Mouse (Mus musculus) midbrain, embryonic 14.5 days (tissue): ENCODE data around the gene Peg12. TPM values are rescaled to one million over a fixed set of nuclear protein-coding genes. Genes with fewer than 3 reads are reported as not detected.
A peak's percentile ranks its signal among the peaks of the same experiment; 100 is the strongest.

ENCODE experiments used
- ATAC-seq: fragments of 200-750 bp; cut with Nextera tagmentation; 2 replicates; pipeline ENCODE4 v1.8.0; 2017; ENCODE audit warnings: moderate number of reproducible peaks, moderate library complexity; ENCODE audit not compliant: low FRiP score, low TSS enrichment
- DNase-seq: peaks from one replicate; pipeline ENCODE4 v3.0.0-alpha.2; 2015
- H3K27ac ChIP-seq: fragments of 300-500 bp; sonication (generic); replicated peaks from 2 replicates; pipeline ENCODE4 v1.5.1; 2014; ENCODE audit warnings: mild to moderate bottlenecking, low read depth, low read length, moderate library complexity
- H3K27me3 ChIP-seq: fragments of 300-500 bp; sonication (generic); 2 replicates; pipeline ENCODE4 v1.6.1; 2014; ENCODE audit warnings: low read length, control low read depth, mixed read lengths; ENCODE audit not compliant: control insufficient read depth, insufficient read depth
- H3K36me3 ChIP-seq: fragments of 300-500 bp; sonication (generic); 2 replicates; pipeline ENCODE4 v1.6.1; 2014; ENCODE audit warnings: low read length, control low read depth; ENCODE audit not compliant: control insufficient read depth, insufficient read depth
- H3K4me1 ChIP-seq: fragments of 300-500 bp; sonication (generic); 2 replicates; pipeline ENCODE4 v1.6.1; 2014; ENCODE audit warnings: mild to moderate bottlenecking, antibody characterized with exemption, low read length, control low read depth; ENCODE audit not compliant: control insufficient read depth, insufficient read depth
- H3K4me2 ChIP-seq: fragments of 300-500 bp; sonication (generic); 2 replicates; pipeline ENCODE4 v1.6.1; 2014; ENCODE audit warnings: mild to moderate bottlenecking, low read length, moderate library complexity
- H3K4me3 ChIP-seq: fragments of 300-500 bp; sonication (generic); replicated peaks from 2 replicates; pipeline ENCODE4 v1.5.1; 2014; ENCODE audit warnings: low read depth, low read length
- H3K9ac ChIP-seq: fragments of 300-500 bp; sonication (generic); replicated peaks from 2 replicates; pipeline ENCODE4 v1.6.1; 2014; ENCODE audit warnings: mild to moderate bottlenecking, low read length, moderate library complexity
- H3K9me3 ChIP-seq: fragments of 300-500 bp; sonication (generic); 2 replicates; pipeline ENCODE4 v1.6.1; 2016; ENCODE audit warnings: low read length, control low read depth, mixed read lengths; ENCODE audit not compliant: control insufficient read depth
- WGBS: fragments of 180-500 bp; shearing (Covaris S2); extraction: QIAGEN DNeasy Blood & Tissue Kit; methylation state at CpG from one replicate; pipeline ENCODE4 v1.1.7; 2014; 5-methylcytosine and 5-hydroxymethylcytosine counted together
- polyA plus RNA-seq: library from polyadenylated mRNA; unstranded; fragments of >200 nt; fragmentation: Nextera tagmentation; extraction: Ambion mirVana; gene quantifications from 2 replicates; pipeline ENCODE4 v1.2.1, GENCODE M21; 2014

Gene Peg12
- polyA plus RNA-seq, 1 experiment from 2014 or later: 17.3 TPM

DNA sequence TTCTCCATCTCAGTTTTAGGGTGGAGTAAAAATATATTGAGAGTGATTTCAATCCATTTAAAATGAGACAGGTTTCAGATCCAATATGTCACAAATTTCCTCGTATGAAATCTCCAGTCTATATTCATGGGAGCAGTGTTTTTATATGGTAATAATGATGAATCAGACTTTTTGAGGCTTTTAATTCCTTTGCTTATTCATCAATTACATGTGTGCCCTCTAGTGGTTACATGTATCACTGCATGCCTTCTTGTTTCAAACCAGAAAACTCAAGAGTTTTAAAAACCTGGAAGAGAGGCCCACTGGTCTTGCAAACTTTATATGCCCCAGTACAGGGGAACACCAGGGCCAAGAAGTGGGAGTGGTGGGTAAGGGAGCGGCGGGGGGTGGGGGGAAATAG lies 31.1 kb downstream of the Peg12 start:
- Histone ChIP-seq H3K27ac (no peak overlapping the region), H3K4me1 (no peaks in the 10 kb centered on the region), H3K4me3 (no peak overlapping the region), H3K36me3 (no peaks in the 10 kb centered on the region), H3K9me3 (no peaks in the 10 kb centered on the region), H3K4me2 (no peak overlapping the region), H3K27me3 (no peaks in the 10 kb centered on the region), H3K9ac (no peak overlapping the region)
- ATAC-seq (no peak), DNase-seq (peak; percentile 67)
- 31% methylated on average over 3 of the region's 3 CpGs for WGBS

- H3K9ac ChIP-seq: no peak overlapping the region
- H3K4me1 ChIP-seq: no peaks in the 10 kb centered on the region
- peak overlapping the region; percentile 35; the same call in 1 of the 2 replicates for H3K4me2 ChIP-seq
- no peaks in the 10 kb centered on the region for H3K36me3 ChIP-seq
- H3K27ac ChIP-seq: no peak overlapping the region
- no peaks in the 10 kb centered on the region for H3K9me3 ChIP-seq
- ATAC-seq: no peak
- no peaks in the 10 kb centered on the region for H3K27me3 ChIP-seq
- DNase-seq: peak; percentile 78
- no peak overlapping the region for H3K4me3 ChIP-seq
- 23% methylated on average over 8 of the region's 8 CpGs for WGBS
Observed at GRCm38 (mm10) chr7:62428337-62428736, 36.0 kb downstream of the Peg12 start.

- Histone ChIP-seq H3K9ac (peak overlapping the region; percentile 39; the same call in 1 of the 2 replicates), H3K9me3 (peaks cover 4% of the 10 kb centered on the region; the same call in 1 of the 2 replicates), H3K27me3 (no peaks in the 10 kb centered on the region), H3K4me1 (no peaks in the 10 kb centered on the region), H3K4me2 (peak overlapping the region; percentile 32), H3K4me3 (peak overlapping the region; percentile 12; the same call in 1 of the 2 replicates), H3K27ac (peak overlapping the region; percentile 57), H3K36me3 (no peaks in the 10 kb centered on the region)
- ATAC-seq (no peak), DNase-seq (no peak)
- WGBS: 27% methylated on average over 4 of the region's 4 CpGs
Observed at GRCm38 (mm10) chr7:62423210-62423609, 41.1 kb downstream of the Peg12 start.

DNA sequence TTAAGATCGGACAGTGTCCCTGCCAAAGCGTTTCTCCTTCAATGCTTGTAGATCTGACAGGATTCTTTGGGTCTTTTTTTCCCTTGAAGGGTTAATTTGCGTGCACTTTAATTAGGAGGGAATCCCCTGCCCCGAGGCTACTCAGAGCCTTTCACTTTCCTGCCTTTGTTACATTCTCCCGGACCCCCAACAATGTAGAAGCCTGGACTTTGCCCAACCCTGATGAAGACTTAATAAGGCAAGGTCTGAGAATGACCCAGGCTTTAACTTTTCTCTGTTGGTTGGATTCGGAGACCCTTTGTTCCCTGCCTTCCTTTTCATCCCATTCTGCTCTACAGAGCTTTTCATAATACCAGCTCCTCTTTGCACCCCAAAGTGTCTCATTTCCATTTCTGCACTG lies 43.7 kb downstream of the Peg12 start:
- Histone ChIP-seq H3K27ac (peak overlapping the region; percentile 90), H3K4me2 (peak overlapping the region; percentile 51), H3K36me3 (no peaks in the 10 kb centered on the region), H3K9me3 (peaks cover 4% of the 10 kb centered on the region; the same call in 1 of the 2 replicates), H3K4me3 (peak overlapping the region; percentile 70), H3K27me3 (no peaks in the 10 kb centered on the region), H3K4me1 (no peaks in the 10 kb centered on the region), H3K9ac (peak overlapping the region; percentile 86)
- ATAC-seq (peak; percentile 49), DNase-seq (peak; percentile 80)
- WGBS: 30% methylated on average over 6 of the region's 6 CpGs

GRCm38 (mm10) chr7:62419493-62420360 lies 44.6 kb downstream of the Peg12 start, which contains the start of gene Mkrn3:
Gene Mkrn3, minus strand, starts transcription at chr7:62420139.
- H3K36me3 ChIP-seq: no peaks in the 10 kb centered on the region
- peaks cover 4% of the 10 kb centered on the region; the same call in 1 of the 2 replicates for H3K9me3 ChIP-seq
- peak within 1 kb of the TSS; percentile 70 for H3K4me3 ChIP-seq
- ATAC-seq (peak; percentile 91), DNase-seq (peak; percentile 94)
- no peaks in the 10 kb centered on the region for H3K4me1 ChIP-seq
- peak within 1 kb of the TSS; percentile 64 for H3K4me2 ChIP-seq
- peak within 1 kb of the TSS; percentile 93 for H3K27ac ChIP-seq
- H3K27me3 ChIP-seq: no peaks in the 10 kb centered on the region
- peak within 1 kb of the TSS; percentile 86 for H3K9ac ChIP-seq
- 26% methylated on average over 49 of the region's 49 CpGs for WGBS

DNA sequence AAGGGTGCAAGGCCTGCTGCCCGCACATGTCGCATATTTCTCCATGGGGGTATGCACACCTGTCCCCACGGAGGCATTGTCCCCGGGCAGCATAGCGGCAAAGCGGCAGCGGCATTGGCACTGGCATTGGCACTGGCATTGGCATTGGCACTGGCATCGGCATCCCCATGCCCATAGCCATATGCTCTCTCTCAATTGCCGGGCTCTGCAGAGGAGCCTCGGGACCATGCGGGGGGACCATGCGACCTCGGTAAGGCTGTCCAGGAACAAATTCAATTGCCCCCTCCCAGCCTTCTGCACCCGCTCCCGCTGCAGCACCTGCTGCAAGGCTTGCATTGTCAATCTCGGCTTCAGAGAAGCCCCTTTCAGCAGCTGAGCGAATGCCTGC lies 45.2 kb downstream of the Peg12 start:
- peaks cover 4% of the 10 kb centered on the region; the same call in 1 of the 2 replicates for H3K9me3 ChIP-seq
- H3K27me3 ChIP-seq: no peaks in the 10 kb centered on the region
- no peaks in the 10 kb centered on the region for H3K4me1 ChIP-seq
- 46% methylated on average over 17 of the region's 17 CpGs for WGBS
- H3K4me2 ChIP-seq: peak overlapping the region; percentile 64
- H3K27ac ChIP-seq: peak overlapping the region; percentile 93
- DNase-seq (no peak), ATAC-seq (no peak)
- H3K36me3 ChIP-seq: no peaks in the 10 kb centered on the region
- peak overlapping the region; percentile 70 for H3K4me3 ChIP-seq
- peak overlapping the region; percentile 86 for H3K9ac ChIP-seq

DNA sequence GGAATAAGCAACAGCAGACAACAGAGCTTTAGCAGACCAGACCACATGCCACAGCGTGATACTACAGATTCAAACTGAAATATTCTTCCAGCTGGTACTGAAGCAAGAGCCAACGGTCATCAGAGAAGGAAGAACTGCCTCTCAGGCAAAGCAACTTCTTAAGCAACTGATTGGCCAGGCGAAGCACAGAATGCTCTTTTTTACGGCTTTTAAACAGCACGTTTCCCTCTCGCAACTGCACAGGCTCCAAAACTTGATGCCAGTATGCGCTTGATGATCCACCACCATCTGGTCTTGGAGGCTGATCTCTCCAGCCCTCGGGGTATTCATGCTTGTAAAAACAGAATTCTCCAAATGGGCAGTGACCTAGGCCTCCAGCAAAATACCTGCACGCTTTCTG lies 46.0 kb downstream of the Peg12 start:
- no peak for DNase-seq
- 54% methylated on average over 9 of the region's 9 CpGs for WGBS
- peak overlapping the region; percentile 93 for H3K27ac ChIP-seq

DNA sequence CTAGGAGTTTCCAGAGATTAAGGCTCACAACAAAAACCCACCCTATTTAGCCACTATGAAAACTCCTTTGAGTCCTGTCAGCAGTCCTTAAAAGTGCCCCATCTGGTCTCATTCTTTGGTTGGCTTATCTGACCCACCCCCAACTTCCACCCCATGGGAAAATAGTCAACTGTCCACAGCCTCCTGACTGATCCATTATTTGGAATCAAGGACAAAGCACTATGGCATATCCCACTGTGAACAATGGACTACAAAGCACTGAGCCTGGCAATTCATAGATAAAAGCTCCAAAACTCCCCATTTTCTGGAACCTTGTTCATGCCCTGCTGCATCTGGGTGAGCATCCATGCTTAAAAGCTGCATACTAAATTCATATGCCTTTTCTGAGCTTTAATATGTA lies 48.1 kb downstream of the Peg12 start:
- peak; percentile 49 for DNase-seq
- Histone ChIP-seq H3K4me1 (no peaks in the 10 kb centered on the region), H3K4me3 (peak overlapping the region; percentile 13; the same call in 1 of the 2 replicates), H3K27ac (peak overlapping the region; percentile 65; the same call in 1 of the 2 replicates), H3K4me2 (peak overlapping the region; percentile 33), H3K27me3 (no peaks in the 10 kb centered on the region), H3K9me3 (peaks cover 4% of the 10 kb centered on the region; the same call in 1 of the 2 replicates), H3K9ac (no peak overlapping the region), H3K36me3 (no peaks in the 10 kb centered on the region)
- peak; percentile 19; the same call in 1 of the 2 replicates for ATAC-seq

More for the DNA sequence above, 46.0 kb downstream of the Peg12 start:
- H3K4me3 ChIP-seq: peak overlapping the region; percentile 70
- H3K9ac ChIP-seq: peak overlapping the region; percentile 86
- H3K36me3 ChIP-seq: no peaks in the 10 kb centered on the region
- no peaks in the 10 kb centered on the region for H3K4me1 ChIP-seq
- peaks cover 4% of the 10 kb centered on the region; the same call in 1 of the 2 replicates for H3K9me3 ChIP-seq
- ATAC-seq: no peak
- no peaks in the 10 kb centered on the region for H3K27me3 ChIP-seq
- peak overlapping the region; percentile 64 for H3K4me2 ChIP-seq
